Mouse (Mus musculus) inflammation-experienced regulatory T-cells, adult 6 months (primary cell): ENCODE measurements around the gene Rfx5. TPM values are rescaled to one million over a fixed set of nuclear protein-coding genes. Genes with fewer than 3 reads are reported as not detected.

ENCODE experiments used
- ATAC-seq: one replicate; pipeline ENCODE4 v1.8.0; 2017
- polyA plus RNA-seq, 3 experiments: library from polyadenylated mRNA; unstranded; fragments of 100-300 nt; shearing (Covaris generic); gene quantifications; one replicate each; pipeline ENCODE4 v1.2.1; 2017

Gene Rfx5
- polyA plus RNA-seq, 3 experiments from 2014 or later, result 9.6 to 14.4 (median 13.8) TPM

- ATAC-seq, result no peak
Measured at GRCm38 (mm10) chr3:95002569-95002968, 48.7 kb downstream of the Rfx5 start.

DNA sequence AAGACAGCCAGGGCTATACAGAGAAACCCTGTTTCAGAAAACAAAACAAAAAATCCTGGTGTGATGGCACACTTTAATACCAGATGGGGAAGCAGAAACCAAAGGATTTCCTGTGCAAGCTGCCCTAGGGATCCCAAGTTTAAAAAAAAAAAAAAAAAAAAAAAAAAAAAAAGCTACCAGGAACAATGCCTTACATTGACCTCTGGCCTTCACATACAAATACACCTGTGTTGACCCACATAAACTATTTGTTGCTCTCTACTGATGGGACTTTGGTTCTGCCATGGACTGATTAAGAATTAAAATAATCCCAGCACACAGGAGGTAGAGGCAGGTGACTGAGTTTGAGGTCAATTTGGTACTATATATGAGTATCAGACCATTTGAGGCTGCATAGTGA is 49.4 kb downstream of the Rfx5 start:
- ATAC-seq, result no peak

DNA sequence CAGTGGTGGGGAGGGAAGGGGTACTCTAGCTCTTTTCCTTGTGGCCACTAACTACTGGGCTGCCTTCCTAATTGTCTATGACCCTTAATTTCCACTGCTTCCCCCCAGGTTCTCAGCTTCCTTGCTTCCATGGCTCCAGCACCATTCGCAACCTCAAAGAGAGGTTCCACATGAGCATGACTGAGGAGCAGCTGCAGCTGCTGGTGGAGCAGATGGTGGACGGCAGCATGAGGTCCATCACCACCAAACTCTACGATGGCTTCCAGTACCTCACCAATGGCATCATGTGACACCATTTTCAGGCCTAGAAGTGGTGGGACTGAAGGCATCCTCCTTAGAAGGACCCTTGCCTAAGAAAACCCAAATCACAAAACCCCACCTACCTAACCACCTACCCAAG is 51.8 kb downstream of the Rfx5 start:
- no peak for ATAC-seq

GRCm38 (mm10) chr3:95007706-95008105 is 53.8 kb downstream of the Rfx5 start:
- ATAC-seq, result no peak

DNA sequence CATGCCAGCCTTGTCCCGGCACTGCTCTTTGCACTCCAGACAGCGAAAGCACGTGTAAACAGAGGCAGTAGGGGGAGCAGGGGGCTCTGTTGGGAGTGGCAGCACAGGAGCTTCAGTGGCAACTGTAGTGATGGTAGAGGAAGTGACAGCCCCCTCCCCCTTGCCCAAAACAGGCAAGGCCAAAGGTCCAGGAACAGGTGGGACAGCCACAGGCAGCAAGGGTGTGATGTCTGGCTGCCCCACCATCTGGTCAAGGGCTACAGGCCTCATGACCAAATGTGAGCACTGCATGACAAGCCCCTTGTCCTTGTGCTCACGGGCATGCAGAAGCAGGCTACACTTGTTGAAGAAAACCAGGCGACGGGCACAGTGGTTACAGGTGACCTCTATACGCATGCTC is 56.5 kb downstream of the Rfx5 start:
- ATAC-seq, result no peak

Other genes starting within 250 kb of the Rfx5 start
- under 1 TPM in 1 of 3 experiments, not detected in 2; 0.11 TPM for gene Cgn, start 167.6 kb upstream of the Rfx5 start, polyA plus RNA-seq
- gene Pogz, start 116.5 kb upstream of the Rfx5 start, polyA plus RNA-seq, result 10 to 100 TPM in 2 of 3 experiments, 1 to 10 TPM in 1; 9.4 to 20.5 (median 15.2) TPM
- gene Psmb4, start 67.1 kb upstream of the Rfx5 start, polyA plus RNA-seq, result 100 to 1,000 TPM; 120 to 202 (median 164) TPM
- 1 to 10 TPM in 2 of 3 experiments, under 1 TPM in 1; 0.36 to 2.2 (median 1.5) TPM for gene Selenbp1, start 21.0 kb upstream of the Rfx5 start, polyA plus RNA-seq
- gene Pi4kb, start 20.7 kb downstream of the Rfx5 start, polyA plus RNA-seq, result 10 to 100 TPM in 2 of 3 experiments, 1 to 10 TPM in 1; 9.1 to 12.7 (median 10.6) TPM
- 10 to 100 TPM; 12.2 to 16.5 (median 12.4) TPM for gene Zfp687, start 61.4 kb downstream of the Rfx5 start, polyA plus RNA-seq
- gene Psmd4, start 88.5 kb downstream of the Rfx5 start, polyA plus RNA-seq, result 100 to 1,000 TPM; 175 to 191 (median 181) TPM
- gene Pip5k1a, start 152.9 kb downstream of the Rfx5 start, polyA plus RNA-seq, result 10 to 100 TPM; 16.7 to 22.4 (median 17.6) TPM
- gene Vps72, start 156.9 kb downstream of the Rfx5 start, polyA plus RNA-seq, result 10 to 100 TPM; 64.0 to 70.0 (median 66.7) TPM
- 1 to 10 TPM; 1.8 to 2.5 (median 2.1) TPM for gene Tmod4, start 170.4 kb downstream of the Rfx5 start, polyA plus RNA-seq
- 100 to 1,000 TPM in 2 of 3 experiments, 10 to 100 TPM in 1; 81.4 to 113 (median 106) TPM for gene Scnm1, start 179.9 kb downstream of the Rfx5 start, polyA plus RNA-seq
- 10 to 100 TPM; 14.6 to 32.0 (median 30.8) TPM for gene Lysmd1, start 180.0 kb downstream of the Rfx5 start, polyA plus RNA-seq
- gene Tnfaip8l2, start 188.3 kb downstream of the Rfx5 start, polyA plus RNA-seq, result 100 to 1,000 TPM; 180 to 236 (median 220) TPM
- gene Sema6c, start 206.4 kb downstream of the Rfx5 start, polyA plus RNA-seq, result under 1 TPM in 1 of 3 experiments, not detected in 2; 0.16 TPM